Mouse (Mus musculus): Measurements from ENCODE around the gene Cd200r1.

- TF ChIP-seq CTCF (IDR thresholded peaks at IDR 0.05; ENCODE audit: low read depth, low read length) (no peak), POLR2A (IDR thresholded peaks at IDR 0.05; ENCODE audit: extremely low read depth, insufficient read depth, low read length) (no peak)
These were observed 46.2 kb upstream of the Cd200r1 start for GRCm38 (mm10) chr16:44719349-44719748.

Measured in liver, adult 2 months (tissue).